Mouse (Mus musculus) testis, adult 2 months (tissue): ENCODE data around the gene Adipor2. TPM values are rescaled to one million over a fixed set of nuclear protein-coding genes. Genes with fewer than 3 reads are reported as not detected.

ENCODE experiments used
- H3K27ac ChIP-seq: fragments of 200-500 bp; 2 replicates; pipeline ENCODE4 v1.5.1; 2012; ENCODE audit warnings: low read depth, low read length; ENCODE audit not compliant: control insufficient read depth, insufficient read depth
- H3K27me3 ChIP-seq: fragments of 200-500 bp; 2 replicates; pipeline ENCODE4 v1.6.1; 2012; ENCODE audit warnings: mild to moderate bottlenecking, low read length, moderate library complexity; ENCODE audit not compliant: control insufficient read depth, insufficient read depth
- H3K36me3 ChIP-seq: fragments of 200-500 bp; 2 replicates; pipeline ENCODE4 v1.6.1; 2012; ENCODE audit warnings: mild to moderate bottlenecking, low read length; ENCODE audit not compliant: control insufficient read depth, insufficient read depth
- H3K4me1 ChIP-seq: fragments of 200-500 bp; 2 replicates; pipeline ENCODE4 v1.6.1; 2012; ENCODE audit warnings: low read length; ENCODE audit not compliant: control insufficient read depth, insufficient read depth
- H3K4me3 ChIP-seq: fragments of 200-500 bp; 2 replicates; pipeline ENCODE4 v1.5.1; 2012; ENCODE audit warnings: low read depth, mild to moderate bottlenecking, low read length, moderate library complexity, mixed read lengths; ENCODE audit not compliant: control insufficient read depth
- CTCF ChIP-seq: fragments of 200-500 bp; IDR thresholded peaks from 2 replicates; pipeline ENCODE4 v1.5.1; 2012; ENCODE audit warnings: low read depth, mild to moderate bottlenecking, inconsistent platforms, low read length, moderate library complexity; ENCODE audit not compliant: control insufficient read depth, insufficient read depth, insufficient replicate concordance
- POLR2A ChIP-seq: fragments of 200-500 bp; IDR thresholded peaks from 2 replicates; pipeline ENCODE4 v1.6.1; 2012; ENCODE audit warnings: low read depth, mild to moderate bottlenecking, inconsistent platforms, low read length, moderate library complexity; ENCODE audit not compliant: control insufficient read depth
- polyA plus RNA-seq: library from polyadenylated mRNA; depleted of rRNA; stranded (reverse); fragments of >200 nt; gene quantifications from 2 replicates; pipeline ENCODE4 v1.2.3, GENCODE M21; 2012

Adipor2 gene
- polyA plus RNA-seq, 1 experiment: 22.0 TPM

GRCm38 (mm10) chr6:119329936-119330335, 87.6 kb downstream of the Adipor2 start:
- H3K36me3 ChIP-seq: no peaks in the 10 kb centered on the region
- peaks cover 5% of the 10 kb centered on the region for H3K4me1 ChIP-seq
- no peak overlapping the region for H3K4me3 ChIP-seq
- no peak overlapping the region for H3K27ac ChIP-seq
- no peak for TF ChIP-seq CTCF
- TF ChIP-seq POLR2A: no peak
- no peaks in the 10 kb centered on the region for H3K27me3 ChIP-seq

- H3K36me3 ChIP-seq: no peaks in the 10 kb centered on the region
- TF ChIP-seq POLR2A (no peak), CTCF (no peak)
- peaks cover 5% of the 10 kb centered on the region for H3K4me1 ChIP-seq
- no peaks in the 10 kb centered on the region for H3K27me3 ChIP-seq
- H3K27ac ChIP-seq: no peak overlapping the region
- no peak overlapping the region for H3K4me3 ChIP-seq
Observed at GRCm38 (mm10) chr6:119329215-119329714, 88.2 kb downstream of the Adipor2 start.

GRCm38 (mm10) chr6:119328521-119329115, 88.9 kb downstream of the Adipor2 start:
- Histone ChIP-seq H3K4me1 (peaks cover 5% of the 10 kb centered on the region), H3K4me3 (no peak overlapping the region), H3K27me3 (no peaks in the 10 kb centered on the region), H3K27ac (no peak overlapping the region), H3K36me3 (no peaks in the 10 kb centered on the region)
- TF ChIP-seq POLR2A: no peak
- no peak for TF ChIP-seq CTCF

- peaks cover 5% of the 10 kb centered on the region for H3K4me1 ChIP-seq
- no peaks in the 10 kb centered on the region for H3K36me3 ChIP-seq
- no peak overlapping the region for H3K27ac ChIP-seq
- TF ChIP-seq POLR2A (no peak), CTCF (no peak)
- no peak overlapping the region for H3K4me3 ChIP-seq
- H3K27me3 ChIP-seq: no peaks in the 10 kb centered on the region
Observed at GRCm38 (mm10) chr6:119326541-119326940, 91.0 kb downstream of the Adipor2 start.

- H3K4me1 ChIP-seq: peaks cover 5% of the 10 kb centered on the region
- no peak for TF ChIP-seq POLR2A
- no peak for TF ChIP-seq CTCF
- H3K4me3 ChIP-seq: no peak overlapping the region
- no peak overlapping the region for H3K27ac ChIP-seq
- no peaks in the 10 kb centered on the region for H3K36me3 ChIP-seq
- H3K27me3 ChIP-seq: no peaks in the 10 kb centered on the region
Observed at GRCm38 (mm10) chr6:119325978-119326377, 91.5 kb downstream of the Adipor2 start.

- H3K4me3 ChIP-seq: no peak overlapping the region
- no peak overlapping the region for H3K27ac ChIP-seq
- no peaks in the 10 kb centered on the region for H3K4me1 ChIP-seq
- H3K36me3 ChIP-seq: no peaks in the 10 kb centered on the region
- TF ChIP-seq POLR2A (no peak), CTCF (no peak)
- no peaks in the 10 kb centered on the region for H3K27me3 ChIP-seq
Observed at GRCm38 (mm10) chr6:119324776-119325175, 92.7 kb downstream of the Adipor2 start.

- Histone ChIP-seq H3K36me3 (no peaks in the 10 kb centered on the region), H3K27me3 (no peaks in the 10 kb centered on the region), H3K4me3 (no peak overlapping the region), H3K4me1 (no peaks in the 10 kb centered on the region), H3K27ac (no peak overlapping the region)
- TF ChIP-seq POLR2A (no peak), CTCF (no peak)
Observed at GRCm38 (mm10) chr6:119321752-119322151, 95.8 kb downstream of the Adipor2 start.
